Mouse (Mus musculus): ENCODE results near the gene Xlr3c.
A peak's percentile ranks its signal among the peaks of the same experiment; 100 is the strongest.
"Not testable (repeated sequence)": the region's sequence is repeated elsewhere in the genome, so short reads cannot be mapped to it uniquely, and the experiment has no call there.

Gene Xlr3c

DNA sequence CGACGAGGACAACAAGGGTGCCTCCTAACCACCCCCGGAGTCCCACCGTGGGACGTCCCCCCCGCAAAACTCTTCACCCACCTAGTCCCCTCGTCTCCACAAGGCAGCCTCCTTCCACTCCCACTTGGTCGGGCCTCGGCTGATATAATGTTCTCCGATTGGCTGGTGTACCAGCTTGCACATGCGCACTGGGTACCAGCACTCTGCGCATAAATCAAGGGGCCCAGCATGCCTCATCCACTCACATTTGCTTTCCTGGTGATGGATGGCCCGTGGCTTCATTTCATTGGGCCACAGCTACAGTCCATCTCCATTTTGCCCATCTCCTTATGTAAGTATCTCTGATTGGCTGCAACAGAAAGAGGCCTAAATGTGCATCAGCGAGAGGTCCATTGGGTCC is at the start of gene Xlr3c:
Xlr3c (minus strand) TSS at position 121 of the 400 bp plus-strand sequence.
- not testable (repeated sequence) for DNase-seq (ENCODE audit: low read depth, low spot score)

DNA sequence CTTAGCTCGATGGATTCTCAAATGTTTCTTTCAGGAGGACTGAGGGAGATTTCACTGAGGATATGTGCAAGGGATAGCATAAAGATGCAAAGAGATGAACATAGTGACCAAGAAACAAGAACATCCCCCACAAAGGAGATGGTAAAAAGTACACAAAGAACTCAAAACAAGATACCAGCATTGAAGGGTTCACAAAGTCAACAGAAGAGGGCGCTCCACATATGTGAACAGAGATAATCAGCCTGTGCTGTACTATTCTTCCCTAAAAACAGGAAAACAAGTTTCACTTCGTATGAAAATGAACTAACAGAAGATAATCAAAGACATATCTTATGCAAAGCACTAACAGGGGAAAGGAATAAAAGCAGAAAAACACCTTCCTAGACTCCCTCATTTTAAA is 47.3 kb upstream of the Xlr3c start:
- DNase-seq (ENCODE audit: low read depth, low spot score): peak; percentile 28

- not testable (repeated sequence) for DNase-seq (ENCODE audit: low read depth, low spot score)
Measured at GRCm38 (mm10) chrX:73295745-73296144, 30.6 kb upstream of the Xlr3c start.

GRCm38 (mm10) chrX:73292876-73293275 is 27.7 kb upstream of the Xlr3c start, which contains the start of the genes Xlr5a and Xlr5c:
Gene Xlr5a (minus strand): TSS chrX:73292976.
Gene Xlr5c (minus strand): TSS chrX:73292976.
- DNase-seq (ENCODE audit: low read depth, low spot score): not testable (repeated sequence)

DNA sequence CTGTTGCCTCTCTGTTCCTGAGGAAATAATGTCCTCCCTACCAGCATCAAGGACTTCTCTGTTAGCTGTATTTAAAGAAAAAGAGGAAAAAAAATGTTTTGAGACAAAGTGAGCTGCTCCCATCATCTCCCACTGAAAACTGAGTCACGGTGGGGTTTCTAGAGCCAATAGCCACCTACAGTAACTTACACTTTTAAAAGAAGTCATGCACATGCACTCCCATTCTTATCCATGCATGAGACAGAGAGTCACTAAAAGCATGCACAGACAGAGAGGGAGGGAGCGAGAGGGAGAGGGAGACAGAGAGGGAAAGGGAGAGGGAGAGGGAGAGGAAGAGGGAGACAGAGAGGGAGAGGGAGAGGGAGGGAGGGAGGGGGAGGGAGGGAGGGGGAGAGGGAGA is 2.8 kb downstream of the Xlr3c start:
- not testable (repeated sequence) for DNase-seq (ENCODE audit: low read depth, low spot score)

DNA sequence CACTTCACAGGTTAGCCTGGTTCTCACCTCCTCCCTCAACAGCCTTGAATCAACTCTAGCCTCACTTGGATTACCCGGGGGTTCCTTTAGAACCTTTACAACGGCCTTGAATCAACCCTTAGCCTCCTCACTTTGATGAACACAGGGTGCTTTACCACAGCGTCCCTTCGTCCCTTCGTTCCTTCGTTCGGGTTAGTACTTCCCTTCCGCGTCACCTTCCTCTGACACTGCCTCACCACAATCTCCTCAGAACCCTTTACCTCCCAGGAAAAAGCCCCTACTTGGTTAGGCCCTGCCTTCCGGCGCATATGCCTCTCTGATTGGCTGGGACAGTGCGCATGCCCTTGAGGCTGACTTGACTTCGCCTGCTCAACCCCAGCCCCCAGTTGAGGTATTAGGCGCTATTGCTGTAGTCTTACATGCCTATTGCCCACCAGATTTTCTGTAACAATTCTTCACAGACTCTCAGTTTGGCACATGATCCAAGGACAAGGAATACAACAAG is 22.3 kb downstream of the Xlr3c start, which contains the start of gene Xlr4c:
Xlr4c (minus strand) TSS at position 310 of the 505 bp plus-strand sequence.
- DNase-seq (ENCODE audit: low read depth, low spot score): not testable (repeated sequence)

DNA sequence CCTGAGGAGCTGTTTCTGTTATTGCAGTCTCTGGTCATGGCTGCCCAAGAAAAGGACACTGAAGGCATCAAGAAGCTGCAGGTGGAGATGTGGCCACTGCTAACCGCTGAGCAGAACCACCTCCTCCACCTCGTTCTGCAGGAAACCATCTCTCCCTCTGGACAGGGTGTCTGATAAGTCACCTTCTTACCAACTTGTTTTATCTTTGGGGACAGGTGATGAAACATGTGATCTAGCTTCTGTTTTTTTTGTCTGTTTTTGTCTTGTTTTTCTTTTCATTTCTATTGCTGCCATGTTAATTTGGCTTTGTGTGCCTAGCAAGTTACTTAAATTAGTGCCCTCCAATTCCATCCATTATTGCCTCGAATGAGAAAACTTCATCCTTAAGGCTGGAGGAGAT is 35.9 kb downstream of the Xlr3c start:
- DNase-seq (ENCODE audit: low read depth, low spot score): no peak

GRCm38 (mm10) chrX:73228606-73229214 is 36.5 kb downstream of the Xlr3c start:
- DNase-seq (ENCODE audit: low read depth, low spot score): peak; percentile 9

GRCm38 (mm10) chrX:73227914-73228605 is 37.1 kb downstream of the Xlr3c start, which contains the start of gene F8a:
Gene F8a (plus strand): TSS chrX:73228291.
- DNase-seq (ENCODE audit: low read depth, low spot score): peak; percentile 74

DNA sequence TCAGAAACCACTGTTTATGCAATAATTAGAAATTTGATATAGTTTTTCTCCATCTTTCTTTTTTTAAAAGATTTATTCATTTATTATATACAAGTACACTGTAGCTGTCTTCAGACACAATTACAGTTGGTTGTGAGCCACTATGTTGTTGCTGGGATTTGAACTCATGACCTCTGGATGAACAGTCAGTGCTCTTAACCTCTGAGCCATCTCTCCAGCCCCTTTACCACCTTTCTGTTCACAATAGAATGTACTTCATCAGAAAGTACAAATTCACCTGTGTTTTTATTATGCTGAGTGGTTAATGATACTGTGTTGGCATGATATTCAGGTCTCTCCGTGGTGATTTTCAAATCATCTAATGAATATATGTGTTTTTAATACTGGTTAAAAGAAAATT is 39.8 kb downstream of the Xlr3c start:
- no peak for DNase-seq (ENCODE audit: low read depth, low spot score)

GRCm38 (mm10) chrX:73213819-73214564 is 51.2 kb downstream of the Xlr3c start, which contains the start of gene Xlr4b:
Gene Xlr4b (plus strand): TSS chrX:73214333.
- DNase-seq (ENCODE audit: low read depth, low spot score): not testable (repeated sequence)

All from ES-CJ7 (cell line).